Mouse (Mus musculus) liver, postnatal 0 days (tissue): ENCODE data around the gene Tmem231.

Experiments
- CTCF ChIP-seq: sonication (generic); IDR thresholded peaks from 2 replicates; pipeline ENCODE4 v1.5.1; 2016; ENCODE audit warnings: antibody characterized with exemption, low read depth
- EP300 ChIP-seq: IDR thresholded peaks from 2 replicates; pipeline ENCODE4 v1.6.1; 2016; ENCODE audit warnings: antibody characterized with exemption, low read depth, mild to moderate bottlenecking

DNA sequence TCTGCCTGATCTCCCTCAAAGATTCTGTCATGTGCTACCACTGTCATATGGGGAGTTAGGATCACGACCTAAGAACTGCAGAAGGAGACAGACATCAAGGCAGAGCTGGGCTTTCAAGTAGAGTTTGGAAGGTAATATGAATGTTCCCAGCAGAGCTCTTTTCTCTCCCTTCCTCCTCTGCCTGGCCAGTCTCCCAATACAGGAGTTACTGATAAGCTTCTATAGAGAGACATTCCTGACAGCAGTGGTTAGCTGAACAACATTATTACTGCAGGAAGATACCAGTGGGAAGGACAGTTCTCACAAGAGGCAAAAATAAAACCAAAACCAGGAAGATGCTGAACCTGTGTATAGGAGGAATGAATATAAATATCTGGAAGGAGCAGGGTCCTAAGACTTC is 28.9 kb upstream of the Tmem231 start:
- no peak for TF ChIP-seq EP300
- no peak for TF ChIP-seq CTCF
